Mouse (Mus musculus) liver, postnatal 0 days (tissue): ENCODE data around the gene Gm21976.

Source experiments
- CTCF ChIP-seq: sonication (generic); IDR thresholded peaks from 2 replicates; pipeline ENCODE4 v1.5.1; 2016; ENCODE audit warnings: antibody characterized with exemption, low read depth
- EP300 ChIP-seq: IDR thresholded peaks from 2 replicates; pipeline ENCODE4 v1.6.1; 2016; ENCODE audit warnings: antibody characterized with exemption, low read depth, mild to moderate bottlenecking

GRCm38 (mm10) chr13:98308724-98309123, 29.0 kb downstream of the Gm21976 start:
- TF ChIP-seq CTCF (no peak), EP300 (no peak)
